Mouse (Mus musculus): ENCODE results near the gene Adgrb2. TPM values are rescaled to one million over a fixed set of nuclear protein-coding genes. Genes with fewer than 3 reads are reported as not detected.
A peak's percentile ranks its signal among the peaks of the same experiment; 100 is the strongest.

Gene Adgrb2
- polyA plus RNA-seq, 1 experiment: 4.0 TPM

- no peak for DNase-seq (ENCODE audit: low spot score)
Observed at GRCm38 (mm10) chr4:130031146-130031545, 46.5 kb downstream of the Adgrb2 start.

GRCm38 (mm10) chr4:130033496-130033895 lies 48.8 kb downstream of the Adgrb2 start:
- DNase-seq (ENCODE audit: low spot score): no peak

- peak; percentile 40 for DNase-seq (ENCODE audit: low spot score)
Observed at GRCm38 (mm10) chr4:130036112-130036511, 51.4 kb downstream of the Adgrb2 start.

- DNase-seq (ENCODE audit: low spot score): peak; percentile 44
Observed at GRCm38 (mm10) chr4:130036573-130037401, 52.1 kb downstream of the Adgrb2 start.

GRCm38 (mm10) chr4:130039351-130039750 lies 54.7 kb downstream of the Adgrb2 start:
- DNase-seq (ENCODE audit: low spot score): no peak

- DNase-seq (ENCODE audit: low spot score): no peak
Observed at GRCm38 (mm10) chr4:130041076-130041475, 56.4 kb downstream of the Adgrb2 start.

- no peak for DNase-seq (ENCODE audit: low spot score)
Observed at GRCm38 (mm10) chr4:130044211-130044610, 59.5 kb downstream of the Adgrb2 start.

- no peak for DNase-seq (ENCODE audit: low spot score)
Observed at GRCm38 (mm10) chr4:130045609-130046008, 60.9 kb downstream of the Adgrb2 start.

- peak; percentile 77 for DNase-seq (ENCODE audit: low spot score)
Observed at GRCm38 (mm10) chr4:130047331-130048202, 62.9 kb downstream of the Adgrb2 start, which contains the start of gene Col16a1. Gene Col16a1 (plus strand): TSS chr4:130047840.

GRCm38 (mm10) chr4:130048203-130048479 lies 63.5 kb downstream of the Adgrb2 start:
- DNase-seq (ENCODE audit: low spot score): no peak

GRCm38 (mm10) chr4:130050056-130050824 lies 65.6 kb downstream of the Adgrb2 start:
- no peak for DNase-seq (ENCODE audit: low spot score)

- DNase-seq (ENCODE audit: low spot score): no peak
Observed at GRCm38 (mm10) chr4:130052283-130052682, 67.6 kb downstream of the Adgrb2 start.

- DNase-seq (ENCODE audit: low spot score): no peak
Observed at GRCm38 (mm10) chr4:130053111-130053510, 68.4 kb downstream of the Adgrb2 start.

GRCm38 (mm10) chr4:130054727-130055126 lies 70.1 kb downstream of the Adgrb2 start:
- DNase-seq (ENCODE audit: low spot score): no peak

- no peak for DNase-seq (ENCODE audit: low spot score)
Observed at GRCm38 (mm10) chr4:130055160-130056010, 70.7 kb downstream of the Adgrb2 start.

- no peak for DNase-seq (ENCODE audit: low spot score)
Observed at GRCm38 (mm10) chr4:130056011-130056322, 71.3 kb downstream of the Adgrb2 start.

GRCm38 (mm10) chr4:130056471-130056870 lies 71.8 kb downstream of the Adgrb2 start:
- no peak for DNase-seq (ENCODE audit: low spot score)

- no peak for DNase-seq (ENCODE audit: low spot score)
Observed at GRCm38 (mm10) chr4:130060937-130061336, 76.3 kb downstream of the Adgrb2 start.

- no peak for DNase-seq (ENCODE audit: low spot score)
Observed at GRCm38 (mm10) chr4:130063191-130063590, 78.5 kb downstream of the Adgrb2 start.

GRCm38 (mm10) chr4:130066816-130067215 lies 82.1 kb downstream of the Adgrb2 start:
- DNase-seq (ENCODE audit: low spot score): no peak

- DNase-seq (ENCODE audit: low spot score): no peak
Observed at GRCm38 (mm10) chr4:130070523-130070922, 85.9 kb downstream of the Adgrb2 start.
